Mouse (Mus musculus) liver, embryonic 14.5 days (tissue): ENCODE data around the gene Glis2.

Source experiments
- CTCF ChIP-seq: IDR thresholded peaks from 2 replicates; pipeline ENCODE4 v1.5.1; 2016; ENCODE audit warnings: antibody characterized with exemption, low read depth, control low read depth
- EP300 ChIP-seq: IDR thresholded peaks from 2 replicates; pipeline ENCODE4 v1.6.1; 2016; ENCODE audit warnings: antibody characterized with exemption, low read depth

DNA sequence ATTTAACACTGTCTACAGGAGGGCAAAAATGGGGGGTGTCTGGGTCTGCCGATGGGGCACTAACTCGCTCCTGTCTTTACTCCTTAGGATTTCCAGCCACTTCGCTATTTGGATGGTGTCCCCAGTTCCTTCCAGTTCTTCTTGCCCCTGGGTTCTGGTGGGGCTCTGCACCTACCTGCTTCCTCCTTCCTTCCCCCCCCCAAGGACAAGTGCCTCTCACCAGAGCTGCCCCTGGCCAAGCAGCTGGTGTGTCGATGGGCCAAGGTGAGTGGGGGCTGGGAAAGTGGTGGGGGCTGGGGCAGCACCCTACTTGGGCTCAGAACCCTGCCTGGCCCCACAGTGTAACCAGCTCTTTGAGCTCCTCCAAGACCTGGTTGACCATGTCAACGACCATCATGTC is 16.7 kb downstream of the Glis2 start:
- TF ChIP-seq CTCF, result no peak
- TF ChIP-seq EP300, result no peak
